Mouse (Mus musculus) splenic B cell, adult 2 months (primary cell): Measurements from ENCODE around the gene Aunip.
"Not testable (repeated sequence)": the region's sequence is repeated elsewhere in the genome, so short reads cannot be mapped to it uniquely, and the experiment has no call there.

ENCODE experiments used
- DNase-seq: peaks from one replicate; pipeline ENCODE4 v3.0.0-alpha.2; 2011; ENCODE audit warnings: low read depth, low spot score
- H3K27me3 ChIP-seq: 2 replicates; pipeline ENCODE4 v1.6.1; 2012; ENCODE audit warnings: mild to moderate bottlenecking, low read length, moderate library complexity, mixed read lengths; ENCODE audit not compliant: control insufficient read depth, poor library complexity, insufficient read depth, severe bottlenecking
- H3K36me3 ChIP-seq: 2 replicates; pipeline ENCODE4 v1.6.1; 2012; ENCODE audit warnings: mild to moderate bottlenecking, low read length, moderate library complexity, mixed read lengths; ENCODE audit not compliant: control insufficient read depth, poor library complexity, insufficient read depth, severe bottlenecking

Gene Aunip

GRCm38 (mm10) chr4:134479839-134480238 is 31.0 kb upstream of the Aunip start:
- no peak for DNase-seq
- Histone ChIP-seq H3K36me3 (no peaks in the 10 kb centered on the region), H3K27me3 (no peaks in the 10 kb centered on the region)

GRCm38 (mm10) chr4:134480864-134481263 is 29.9 kb upstream of the Aunip start:
- DNase-seq: peak; percentile 86
- H3K27me3 ChIP-seq: no peaks in the 10 kb centered on the region
- no peaks in the 10 kb centered on the region for H3K36me3 ChIP-seq

- H3K27me3 ChIP-seq: no peaks in the 10 kb centered on the region
- no peaks in the 10 kb centered on the region for H3K36me3 ChIP-seq
- no peak for DNase-seq
These were observed 29.5 kb upstream of the Aunip start for GRCm38 (mm10) chr4:134481270-134481669.

GRCm38 (mm10) chr4:134482442-134482841 is 28.4 kb upstream of the Aunip start:
- DNase-seq: no peak
- no peaks in the 10 kb centered on the region for H3K36me3 ChIP-seq
- no peaks in the 10 kb centered on the region for H3K27me3 ChIP-seq

GRCm38 (mm10) chr4:134483078-134483688 is 27.6 kb upstream of the Aunip start:
- no peak for DNase-seq
- no peaks in the 10 kb centered on the region for H3K36me3 ChIP-seq
- H3K27me3 ChIP-seq: no peaks in the 10 kb centered on the region

- no peaks in the 10 kb centered on the region for H3K36me3 ChIP-seq
- no peak for DNase-seq
These were observed 27.1 kb upstream of the Aunip start for GRCm38 (mm10) chr4:134483696-134484095.

GRCm38 (mm10) chr4:134484231-134484630 is 26.6 kb upstream of the Aunip start:
- DNase-seq: no peak
- H3K27me3 ChIP-seq: no peaks in the 10 kb centered on the region
- no peaks in the 10 kb centered on the region for H3K36me3 ChIP-seq

More at GRCm38 (mm10) chr4:134483696-134484095, 27.1 kb upstream of the Aunip start:
- H3K27me3 ChIP-seq: no peaks in the 10 kb centered on the region

GRCm38 (mm10) chr4:134485151-134485900 is 25.5 kb upstream of the Aunip start:
- DNase-seq: no peak
- H3K36me3 ChIP-seq: no peaks in the 10 kb centered on the region
- no peaks in the 10 kb centered on the region for H3K27me3 ChIP-seq

GRCm38 (mm10) chr4:134488211-134488610 is 22.6 kb upstream of the Aunip start:
- DNase-seq: no peak
- no peaks in the 10 kb centered on the region for H3K36me3 ChIP-seq
- no peaks in the 10 kb centered on the region for H3K27me3 ChIP-seq

GRCm38 (mm10) chr4:134489986-134490665 is 20.7 kb upstream of the Aunip start:
- Histone ChIP-seq H3K36me3 (no peaks in the 10 kb centered on the region), H3K27me3 (no peaks in the 10 kb centered on the region)
- no peak for DNase-seq

- DNase-seq: no peak
- Histone ChIP-seq H3K36me3 (no peaks in the 10 kb centered on the region), H3K27me3 (no peaks in the 10 kb centered on the region)
These were observed 19.1 kb upstream of the Aunip start for GRCm38 (mm10) chr4:134491716-134492115.

- H3K36me3 ChIP-seq, DNase-seq, H3K27me3 ChIP-seq: not testable (repeated sequence)
These were observed 16.6 kb upstream of the Aunip start for GRCm38 (mm10) chr4:134494161-134494560.

GRCm38 (mm10) chr4:134494780-134495545 is 15.8 kb upstream of the Aunip start:
- peak; percentile 67 for DNase-seq
- Histone ChIP-seq H3K36me3 (no peaks in the 10 kb centered on the region), H3K27me3 (no peaks in the 10 kb centered on the region)

- no peaks in the 10 kb centered on the region for H3K27me3 ChIP-seq
- DNase-seq: no peak
- H3K36me3 ChIP-seq: no peaks in the 10 kb centered on the region
These were observed 15.3 kb upstream of the Aunip start for GRCm38 (mm10) chr4:134495546-134495923.
